Mouse (Mus musculus) lung, adult 2 months (tissue): ENCODE measurements at regions not wholly inside any gene's neighbourhood (a gene's known extent, or its start where the extent isn't known, plus 50 kb on each side); places are given as distances from the start of the nearest gene placed in this dataset.

Experiments
- CTCF ChIP-seq: fragments of 200-500 bp; IDR thresholded peaks from 2 replicates; pipeline ENCODE4 v1.5.1; 2011; ENCODE audit warnings: mild to moderate bottlenecking, low read length, control low read depth; ENCODE audit not compliant: insufficient read depth
- POLR2A ChIP-seq: fragments of 200-500 bp; IDR thresholded peaks from 2 replicates; pipeline ENCODE4 v1.6.1; 2011; ENCODE audit warnings: low read depth, mild to moderate bottlenecking, control low read depth, low read length, borderline replicate concordance; ENCODE audit errors: extremely low read depth

- TF ChIP-seq CTCF = no peak
- TF ChIP-seq POLR2A = no peak
Observed at GRCm38 (mm10) chr7:70574194-70574593, 207.7 kb upstream of the Nr2f2 start.
